Mouse (Mus musculus) testis, postnatal 14 days (tissue): ENCODE results near the gene Gbp8.
"Not testable (repeated sequence)": the region's sequence is repeated elsewhere in the genome, so short reads cannot be mapped to it uniquely, and the experiment has no call there.

Experiments
- DNase-seq: peaks from one replicate; pipeline ENCODE4 v3.0.0; 2021; ENCODE audit warnings: low spot score

Gbp8 gene

DNA sequence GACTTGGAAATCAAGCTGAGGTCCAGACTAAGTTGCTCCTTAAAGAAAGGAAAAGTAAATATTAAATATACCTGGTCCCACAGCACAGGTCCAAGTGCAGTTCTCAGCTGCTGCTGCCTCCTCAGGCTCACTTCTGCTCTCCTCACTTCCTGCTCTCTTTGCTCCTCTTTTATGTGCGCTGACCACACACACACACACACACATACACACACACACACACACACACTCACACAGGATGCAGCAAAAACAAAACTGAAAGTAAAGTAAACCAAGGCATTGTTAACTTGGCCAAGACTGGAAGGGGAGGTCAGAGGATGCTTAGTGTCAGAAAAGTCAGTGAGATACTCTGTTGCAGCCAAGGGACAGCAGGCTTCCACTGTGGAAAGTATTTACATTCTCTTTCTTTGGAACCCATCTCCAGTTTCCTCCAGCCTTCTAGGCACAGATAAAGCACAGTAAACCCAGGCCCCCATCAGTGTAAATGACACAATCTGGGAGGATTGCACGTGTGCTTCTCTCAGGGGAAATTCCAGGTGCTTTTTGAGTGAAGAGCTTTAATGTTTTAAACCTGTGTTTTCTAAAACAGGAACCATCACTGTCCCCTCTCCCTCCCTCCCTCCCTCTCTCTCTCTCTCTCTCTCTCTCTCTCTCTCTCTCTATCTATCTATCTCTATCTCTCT lies at the start of gene Gbp8, which contains the start of the genes Gbp9 and Gbp4:
Gene Gbp8, minus strand, starts transcription at position 132 of the 680 bp plus-strand sequence.
Gene Gbp9, minus strand, starts transcription at position 131 of the 680 bp plus-strand sequence.
Gene Gbp4, minus strand, starts transcription at position 178 of the 680 bp plus-strand sequence.
- DNase-seq, result not testable (repeated sequence)

DNA sequence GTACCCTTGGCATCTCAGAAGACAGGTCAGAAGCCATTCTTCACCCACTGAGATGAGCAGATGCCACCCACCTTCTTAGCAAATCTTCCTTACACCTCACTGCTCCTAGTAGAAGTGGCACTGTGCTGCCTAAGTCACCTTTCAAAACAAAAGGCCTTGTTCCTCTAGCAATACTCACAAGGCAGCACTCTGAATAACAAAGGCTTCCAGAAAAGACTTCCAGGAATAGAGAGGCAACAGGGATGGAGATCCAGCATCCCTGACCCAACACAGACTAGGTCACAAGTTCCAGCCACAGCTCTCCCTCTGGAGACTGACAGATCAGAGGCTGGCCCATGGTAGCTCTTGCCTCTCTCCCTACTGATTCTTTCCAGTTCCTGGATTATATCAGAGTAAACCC lies 42.1 kb upstream of the Gbp8 start:
- no peak for DNase-seq

- DNase-seq, result no peak
Observed at GRCm38 (mm10) chr5:105156582-105156981, 17.2 kb upstream of the Gbp8 start.

GRCm38 (mm10) chr5:105154049-105154448 lies 14.7 kb upstream of the Gbp8 start:
- DNase-seq, result no peak

- DNase-seq, result not testable (repeated sequence)
Observed at GRCm38 (mm10) chr5:105148062-105148461, 8.7 kb upstream of the Gbp8 start.

DNA sequence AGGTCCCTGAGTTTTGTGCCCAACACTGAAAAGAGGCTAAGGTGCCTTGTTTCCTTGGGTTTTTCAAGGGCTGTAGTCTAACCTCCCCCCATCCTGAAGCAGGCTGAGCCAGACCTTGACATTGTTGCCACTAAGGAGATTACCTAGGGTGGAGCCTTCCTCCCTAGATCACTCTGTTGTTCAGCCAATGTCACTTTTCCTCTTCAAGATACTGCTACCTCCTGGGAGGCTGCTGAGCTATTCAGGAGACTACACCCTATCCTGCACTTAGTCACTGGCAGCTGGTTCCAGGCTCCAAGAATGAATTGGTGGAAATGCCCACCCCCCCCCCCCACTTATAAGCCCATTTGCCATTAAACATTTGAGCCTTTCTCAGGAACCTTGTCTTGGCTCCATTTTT lies 7.1 kb upstream of the Gbp8 start:
- no peak for DNase-seq

- not testable (repeated sequence) for DNase-seq
Observed at GRCm38 (mm10) chr5:105145731-105146130, 6.4 kb upstream of the Gbp8 start.

- not testable (repeated sequence) for DNase-seq
Observed at GRCm38 (mm10) chr5:105140089-105140810, 910 bp upstream of the Gbp8 start.

GRCm38 (mm10) chr5:105138906-105139305 lies 434 bp downstream of the Gbp8 start:
- DNase-seq, result peak; percentile 13

DNA sequence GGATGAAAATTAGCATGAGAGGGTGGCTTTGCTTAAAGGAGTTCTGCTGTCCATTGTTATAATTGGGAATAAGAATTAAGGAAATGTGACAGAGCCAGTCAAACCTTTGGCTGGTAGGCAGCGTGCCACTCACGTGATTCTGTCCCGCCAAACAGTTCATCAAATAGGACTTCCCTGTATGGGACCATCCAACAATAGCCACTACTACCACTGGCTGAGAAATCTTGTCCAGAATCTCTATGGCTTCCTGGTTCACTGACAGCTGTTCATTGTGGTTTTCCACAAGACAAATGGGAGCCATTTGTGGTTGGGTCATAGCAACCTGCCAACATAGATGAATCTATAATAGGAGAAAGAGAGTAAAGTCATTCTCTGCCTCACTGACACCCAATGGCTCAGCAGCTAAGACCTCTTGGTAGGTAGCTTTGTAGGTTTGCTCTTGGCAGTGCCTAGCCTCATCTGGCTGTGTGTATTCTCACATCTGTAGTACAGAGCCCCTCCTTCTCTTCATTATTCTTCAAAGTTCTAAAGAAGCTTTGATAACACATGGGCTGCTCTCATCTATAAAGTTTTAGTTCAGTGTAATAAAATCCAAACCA lies 2.5 kb downstream of the Gbp8 start:
- DNase-seq, result not testable (repeated sequence)

DNA sequence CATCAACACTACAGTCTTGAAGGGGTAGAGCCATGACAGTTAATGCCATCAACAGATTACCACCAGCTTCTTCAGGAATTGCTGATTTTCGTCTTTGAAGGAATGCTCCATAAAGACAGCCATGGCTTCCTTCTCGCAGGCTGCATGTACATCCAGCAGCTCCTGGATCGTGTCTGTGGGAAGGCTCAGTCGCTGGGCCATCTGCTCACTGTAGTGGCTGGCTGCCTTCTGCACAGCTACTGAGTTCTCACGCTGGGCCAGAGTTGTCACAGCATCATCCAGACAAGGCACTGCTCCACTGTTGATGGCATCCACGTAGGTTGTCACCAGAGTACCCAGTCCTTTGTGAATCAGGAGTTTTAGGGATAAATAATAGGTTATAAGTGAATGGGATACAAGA lies 17.6 kb downstream of the Gbp8 start:
- DNase-seq, result not testable (repeated sequence)

- DNase-seq, result no peak
Observed at GRCm38 (mm10) chr5:105115740-105116139, 23.6 kb downstream of the Gbp8 start.

GRCm38 (mm10) chr5:105114696-105115095 lies 24.6 kb downstream of the Gbp8 start:
- no peak for DNase-seq

- DNase-seq, result no peak
Observed at GRCm38 (mm10) chr5:105113656-105114055, 25.7 kb downstream of the Gbp8 start.

DNA sequence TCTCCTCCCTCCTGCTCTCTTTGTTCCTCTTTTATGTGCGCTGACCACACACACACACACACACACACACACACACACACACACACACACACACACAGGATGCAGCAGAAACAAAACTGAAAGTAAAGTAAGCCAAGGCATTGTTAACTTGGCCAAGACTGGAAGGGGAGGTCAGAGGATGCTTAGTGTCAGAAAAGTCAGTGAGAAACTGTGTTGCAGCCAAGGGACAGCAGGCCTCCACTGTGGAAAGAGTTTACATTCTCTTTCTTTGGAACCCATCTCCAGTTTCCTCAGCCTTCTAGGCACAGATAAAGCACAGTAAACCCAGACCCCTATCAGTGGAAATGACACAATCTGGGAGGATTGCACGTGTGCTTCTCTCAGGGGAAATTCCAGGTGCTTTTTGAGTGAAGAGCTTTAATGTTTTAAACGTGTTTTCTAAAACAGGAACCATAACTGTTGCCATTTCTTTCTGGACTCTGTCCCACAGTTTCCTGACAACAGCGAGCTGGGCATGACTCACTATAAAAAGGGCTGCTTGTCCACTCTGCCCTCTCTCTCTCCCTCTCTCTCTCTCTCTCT lies 29.0 kb downstream of the Gbp8 start:
- peak; percentile 11 for DNase-seq

DNA sequence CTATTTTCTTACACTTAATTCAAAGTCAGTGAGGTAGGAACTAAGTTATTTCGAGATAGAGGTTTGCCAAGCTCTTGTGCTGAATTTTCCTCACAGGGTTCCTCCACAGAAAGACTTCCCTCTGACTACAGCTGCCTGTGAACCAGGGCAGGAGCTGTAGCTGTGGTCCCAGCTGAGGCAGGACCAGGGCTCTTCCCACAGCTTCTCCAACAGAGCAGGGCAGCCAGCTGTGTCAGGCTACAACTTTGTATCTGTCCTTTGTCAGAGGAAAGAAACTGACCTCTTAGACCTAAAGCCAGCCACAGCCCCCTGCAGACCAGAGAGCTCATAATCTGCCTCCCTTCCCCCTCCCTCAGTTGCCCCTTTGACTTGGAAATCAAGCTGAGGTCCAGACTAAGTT lies 29.6 kb downstream of the Gbp8 start:
- DNase-seq, result peak; percentile 14

DNA sequence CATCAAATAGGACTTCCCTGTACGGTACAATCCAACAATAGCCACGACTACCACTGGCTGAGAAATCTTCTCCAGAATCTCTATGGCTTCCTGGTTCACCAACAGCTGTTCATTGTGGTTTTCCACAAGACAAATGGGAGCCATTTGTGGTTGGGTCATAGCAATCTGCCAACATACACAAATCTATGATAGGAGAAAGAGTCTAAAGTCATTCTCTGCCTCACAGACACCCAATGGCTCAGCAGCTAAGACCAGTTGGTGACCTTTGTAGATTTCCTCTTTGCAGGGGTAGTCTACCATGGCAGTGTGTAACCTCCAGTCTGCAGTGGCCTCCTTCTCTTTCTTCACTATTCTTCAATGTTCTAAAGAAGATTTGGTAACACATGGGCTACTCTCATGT lies 33.7 kb downstream of the Gbp8 start:
- not testable (repeated sequence) for DNase-seq

DNA sequence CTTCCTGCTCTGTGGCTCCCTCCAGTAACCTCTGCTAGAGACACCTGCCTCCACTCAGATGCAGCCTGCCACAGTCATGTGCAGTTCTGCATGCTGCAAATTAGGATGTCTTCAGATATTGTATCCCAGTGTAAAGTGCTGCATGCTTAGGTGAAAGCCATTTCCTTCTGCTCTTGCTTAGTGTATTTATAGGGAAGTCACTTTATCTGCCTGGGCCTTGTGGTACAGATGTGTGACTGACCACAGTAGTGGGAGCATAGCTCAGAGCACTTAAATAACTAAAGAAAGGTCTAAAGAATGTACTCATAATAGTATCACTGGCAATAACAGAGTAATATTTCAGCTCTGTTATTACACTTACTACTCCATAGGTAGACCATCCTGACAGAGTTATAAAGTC lies 57.4 kb downstream of the Gbp8 start:
- no peak for DNase-seq

DNA sequence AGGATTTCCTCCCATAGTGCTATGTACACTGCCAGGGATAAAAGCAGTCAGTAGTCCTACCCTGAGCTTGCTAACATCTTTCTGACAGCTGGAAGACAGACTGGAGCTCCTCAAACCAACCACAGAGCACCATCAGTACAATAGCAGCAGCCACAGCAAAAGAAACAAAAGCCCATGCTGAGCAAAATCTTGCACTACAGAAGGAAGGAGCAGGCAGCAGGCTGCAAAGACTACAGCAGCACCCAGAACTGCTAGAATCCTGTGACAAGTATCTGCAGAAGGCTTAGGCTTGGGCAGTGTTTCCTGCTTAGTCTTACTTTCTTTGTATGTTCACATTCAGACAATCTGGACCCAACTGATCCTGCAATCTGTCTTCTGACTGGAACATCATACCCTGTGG lies 71.0 kb downstream of the Gbp8 start:
- not testable (repeated sequence) for DNase-seq

DNA sequence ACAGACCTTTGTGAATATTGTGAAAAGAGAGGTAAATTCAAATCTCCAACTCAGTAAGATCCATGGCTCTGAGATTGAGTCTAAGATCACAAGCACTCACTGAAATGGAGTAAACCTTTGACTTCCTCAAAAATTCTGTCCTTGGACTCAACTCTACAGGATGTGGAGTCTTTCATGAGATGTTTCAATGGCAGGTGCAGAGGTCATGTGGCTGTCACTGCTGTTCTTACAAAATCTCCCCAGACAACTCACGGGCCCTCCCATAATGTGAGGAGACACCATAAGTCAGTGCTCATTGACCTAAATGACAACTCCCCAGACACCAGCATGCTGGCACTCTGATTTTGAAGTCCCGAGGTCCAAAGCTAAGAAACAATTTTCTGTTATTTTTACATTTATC lies 74.9 kb downstream of the Gbp8 start:
- DNase-seq, result not testable (repeated sequence)

GRCm38 (mm10) chr5:105063321-105063720 lies 76.0 kb downstream of the Gbp8 start:
- DNase-seq, result no peak

GRCm38 (mm10) chr5:105062403-105062802 lies 76.9 kb downstream of the Gbp8 start:
- not testable (repeated sequence) for DNase-seq

GRCm38 (mm10) chr5:105060224-105060623 lies 79.1 kb downstream of the Gbp8 start:
- no peak for DNase-seq
